Mouse (Mus musculus) layer of hippocampus, adult 2 months (tissue): ENCODE results near the gene Klk1b3. TPM values are rescaled to one million over a fixed set of nuclear protein-coding genes. Genes with fewer than 3 reads are reported as not detected.
"Not testable (repeated sequence)": the region's sequence is repeated elsewhere in the genome, so short reads cannot be mapped to it uniquely, and the experiment has no call there.

ENCODE experiments used
- DNase-seq, 2 experiments: peaks; one replicate each; pipeline ENCODE4 v3.0.0; 2022; ENCODE audit warnings: low spot score in 2 of 2
- H3K27ac ChIP-seq: fragments of 200-600 bp; 2 replicates; pipeline ENCODE4 v1.8.1; 2022
- H3K4me3 ChIP-seq: fragments of 200-600 bp; 2 replicates; pipeline ENCODE4 v1.8.1; 2022; ENCODE audit warnings: mild to moderate bottlenecking
- CTCF ChIP-seq: fragments of 200-600 bp; conservative IDR thresholded peaks from 2 replicates; pipeline ENCODE4 v1.8.1; 2022; ENCODE audit warnings: antibody characterized with exemption, mild to moderate bottlenecking, moderate library complexity
- total RNA-seq, 2 experiments: library from RNA; stranded (reverse); gene quantifications; 2 replicates each; pipeline ENCODE4 v1.2.3; 2021

The Klk1b3 gene
- total RNA-seq, 2 experiments from 2014 or later = not detected

DNA sequence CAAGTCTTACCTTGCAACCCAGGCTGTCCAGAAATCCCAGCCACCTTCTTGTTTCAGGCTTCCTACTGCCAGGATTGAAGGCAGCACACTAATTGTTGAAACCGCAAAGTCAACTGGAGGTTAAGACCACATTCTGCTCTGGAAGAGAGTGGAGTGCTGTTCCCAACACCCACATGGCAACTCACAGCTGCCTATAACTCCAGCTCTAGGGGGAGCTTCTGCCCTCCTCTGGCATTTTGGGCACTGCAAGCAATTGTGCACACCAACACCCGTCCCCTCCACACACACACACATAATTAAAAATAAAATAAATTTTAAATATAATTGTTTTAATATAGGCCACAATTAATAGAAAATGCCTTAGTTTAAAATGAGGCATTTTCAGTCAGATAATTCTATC lies 43.2 kb downstream of the Klk1b3 start:
- Histone ChIP-seq H3K27ac (no peak overlapping the region), H3K4me3 (no peak overlapping the region)
- DNase-seq = no peak
- peak; percentile 56 for TF ChIP-seq CTCF

DNA sequence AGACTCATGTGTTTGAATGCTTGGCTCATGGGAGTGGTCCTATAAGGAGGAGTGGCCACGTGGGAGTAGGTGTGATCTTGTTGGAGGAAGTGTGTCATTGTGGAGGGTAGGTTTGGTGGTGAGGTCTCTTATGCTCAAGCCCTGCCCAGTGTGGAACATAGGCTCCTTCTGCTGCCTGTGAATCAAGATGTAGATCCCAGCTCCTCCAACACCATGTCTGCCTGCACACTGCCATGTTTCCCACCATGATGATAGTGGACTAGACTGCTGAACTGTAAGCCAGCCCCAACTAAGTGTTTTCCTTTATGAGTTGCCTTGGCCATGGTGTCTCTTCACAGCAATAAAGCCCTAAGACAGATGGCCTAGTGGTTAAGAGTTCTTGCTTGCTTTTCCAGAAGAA lies 46.1 kb downstream of the Klk1b3 start:
- DNase-seq = no peak
- no peak overlapping the region for H3K27ac ChIP-seq
- no peak for TF ChIP-seq CTCF
- no peak overlapping the region for H3K4me3 ChIP-seq

DNA sequence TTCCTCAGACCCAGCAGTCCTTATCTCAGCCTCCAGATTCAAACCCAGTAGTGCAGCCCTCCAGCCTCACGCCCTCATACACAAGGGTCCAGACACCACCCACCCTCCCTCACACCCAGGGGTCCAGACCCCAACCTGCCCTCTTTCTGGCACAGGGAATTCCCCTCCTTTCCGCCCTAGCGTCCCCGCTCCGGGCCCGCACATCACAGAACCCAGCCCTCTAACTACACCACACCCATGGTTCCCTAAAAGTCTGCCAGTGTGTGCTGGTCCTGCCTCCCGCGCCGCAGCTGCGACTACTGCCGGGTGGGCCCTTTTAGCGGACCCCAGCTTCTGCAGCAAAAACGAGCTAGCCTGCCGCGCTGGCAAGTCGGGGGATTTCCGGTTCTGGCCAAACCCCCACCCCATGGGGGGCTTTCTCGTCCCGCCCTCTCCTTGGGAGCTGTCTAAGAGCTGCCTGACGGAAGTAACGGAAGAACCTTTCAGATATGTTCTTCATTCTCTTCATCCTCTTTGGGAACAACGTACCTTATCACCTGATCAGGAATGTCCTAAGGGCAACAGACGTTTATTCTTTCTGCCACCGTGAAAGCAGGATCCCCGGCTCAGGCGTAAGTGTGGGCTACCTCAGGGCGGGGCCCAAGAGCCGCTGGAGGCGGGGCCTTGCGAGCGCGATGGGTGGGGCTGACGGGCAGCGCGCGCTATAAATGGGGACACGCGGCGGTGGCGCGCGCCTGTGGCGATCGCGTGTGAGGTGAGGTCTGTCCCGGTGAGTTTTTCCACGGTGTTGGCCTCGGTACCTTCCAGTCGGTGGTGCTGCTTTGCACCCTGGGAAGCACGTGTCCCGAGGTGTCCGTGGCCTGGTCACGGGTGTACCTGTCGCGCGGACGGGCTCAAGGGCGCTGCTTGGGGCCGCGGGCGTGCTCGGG lies 48.3 kb downstream of the Klk1b3 start, which contains the start of the genes 1700028J19Rik and 2410002F23Rik:
Gene 1700028J19Rik, minus strand, starts transcription at position 641 of the 929 bp plus-strand sequence.
Gene 2410002F23Rik, plus strand, starts transcription at position 668 of the 929 bp plus-strand sequence.
- Histone ChIP-seq H3K4me3 (peak within 1 kb of the TSS; percentile 99), H3K27ac (peak within 1 kb of the TSS; percentile 100)
- DNase-seq = peak; percentile 89 to 91
- no peak for TF ChIP-seq CTCF

DNA sequence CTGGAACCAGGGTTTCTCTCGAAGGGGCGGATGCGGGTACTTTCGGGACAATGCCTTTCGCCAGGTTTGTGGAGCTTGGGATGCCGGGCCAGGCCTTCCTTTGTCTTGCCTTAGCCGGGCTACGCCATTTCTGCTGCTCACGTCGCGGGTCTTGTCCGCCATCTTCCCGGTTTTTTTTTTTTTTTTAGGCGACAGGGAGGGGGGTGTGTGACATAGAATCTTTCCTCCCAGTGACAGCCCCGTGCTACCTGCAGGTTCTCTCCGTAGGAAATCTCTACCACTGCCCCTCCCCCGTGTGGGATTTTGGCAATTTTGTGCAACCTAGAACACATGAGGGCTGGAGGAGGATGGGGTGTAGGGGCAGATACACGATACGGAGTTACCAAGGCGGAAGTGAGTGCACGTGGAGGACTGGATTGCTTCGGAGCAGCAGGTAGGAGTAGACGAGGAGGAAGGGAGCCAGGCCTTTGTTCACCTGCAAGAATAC lies 49.0 kb downstream of the Klk1b3 start:
- peak overlapping the region; percentile 99 for H3K4me3 ChIP-seq

DNA sequence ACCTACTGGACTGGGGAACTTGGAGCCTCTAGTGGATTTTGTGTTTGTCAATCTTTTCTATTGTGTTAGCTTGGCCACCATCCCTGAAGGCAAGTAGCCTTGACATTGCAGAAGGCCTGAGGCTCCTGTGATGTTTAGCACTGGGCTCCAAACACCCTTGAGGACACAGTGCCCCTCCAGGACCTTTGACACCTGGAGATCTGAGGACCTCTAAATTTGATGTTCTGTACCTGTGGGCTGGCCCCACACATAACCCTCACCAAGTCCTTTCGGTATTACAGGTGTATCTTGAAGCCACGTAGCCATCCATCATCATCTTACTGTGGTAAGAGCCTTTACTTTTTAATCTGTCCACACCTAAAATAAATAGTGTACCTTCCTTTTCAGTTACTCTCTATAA lies 50.0 kb downstream of the Klk1b3 start:
- DNase-seq = no peak
- H3K27ac ChIP-seq = no peak overlapping the region
- no peak for TF ChIP-seq CTCF
- H3K4me3 ChIP-seq = peak overlapping the region; percentile 99; the same call in 1 of the 2 replicates

More for the DNA sequence above, 49.0 kb downstream of the Klk1b3 start:
- DNase-seq = peak in 1 of 2 experiments; percentile 48
- peak overlapping the region; percentile 100 for H3K27ac ChIP-seq
- no peak for TF ChIP-seq CTCF

DNA sequence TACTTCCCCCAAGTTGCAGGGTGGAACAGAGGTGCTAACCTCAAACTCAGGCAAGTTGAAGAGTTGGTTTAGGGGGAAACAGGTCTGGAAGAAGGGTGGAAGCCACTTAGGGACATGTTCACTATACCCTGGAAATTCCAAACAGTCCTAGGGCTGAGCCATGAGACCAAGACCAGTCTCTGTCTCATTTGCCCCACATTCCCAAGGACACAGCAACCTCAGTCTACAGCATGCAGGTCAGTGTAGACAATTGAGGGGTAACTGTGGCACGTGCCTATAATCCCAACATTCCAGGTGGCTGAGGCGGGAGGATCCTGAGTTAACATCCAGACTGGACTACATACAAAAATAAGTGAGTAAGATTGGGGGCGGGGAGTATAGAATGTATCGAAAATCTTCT lies 51.3 kb downstream of the Klk1b3 start:
- Histone ChIP-seq H3K4me3 (no peak overlapping the region), H3K27ac (no peak overlapping the region)
- no peak for DNase-seq
- no peak for TF ChIP-seq CTCF

DNA sequence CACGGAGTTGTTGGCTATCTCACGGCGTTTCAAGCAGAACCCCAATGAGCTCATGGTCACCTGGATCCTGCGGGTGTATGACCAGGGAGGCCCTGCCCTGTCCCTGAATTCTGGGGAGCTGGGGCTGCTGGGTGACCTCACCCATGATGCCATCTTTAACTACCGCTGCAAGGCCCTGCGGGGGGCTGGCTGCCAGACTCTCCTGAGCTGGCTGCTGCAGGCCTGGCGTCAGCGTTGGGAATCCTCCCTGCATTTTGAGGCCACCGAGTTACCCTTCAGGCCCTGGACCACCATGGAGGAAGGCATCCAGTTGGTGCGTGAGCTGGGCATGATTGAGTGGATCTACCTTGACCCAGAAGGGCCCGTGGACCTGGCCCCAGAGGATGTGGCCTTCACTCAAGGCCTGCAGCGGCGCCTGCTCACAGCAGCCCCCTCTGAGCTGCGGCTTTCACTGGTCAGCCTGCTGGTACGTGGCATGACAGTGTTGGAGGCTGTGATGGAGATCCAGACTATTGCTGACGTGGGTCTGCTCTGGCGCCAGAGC lies 52.8 kb downstream of the Klk1b3 start:
- H3K4me3 ChIP-seq, DNase-seq, H3K27ac ChIP-seq: not testable (repeated sequence)

Other genes starting within 250 kb of the Klk1b3 start
- gene Klk1b8, start 247.5 kb upstream of the Klk1b3 start, total RNA-seq = not detected
- gene Klk1b1, start 231.4 kb upstream of the Klk1b3 start, total RNA-seq = not detected
- gene Klk1b9, start 222.1 kb upstream of the Klk1b3 start, total RNA-seq = not detected
- not detected for gene Klk1b11, start 202.3 kb upstream of the Klk1b3 start, total RNA-seq
- gene Klk1b26, start 186.0 kb upstream of the Klk1b3 start, total RNA-seq = not detected
- not detected for gene Klk1b27, start 145.9 kb upstream of the Klk1b3 start, total RNA-seq
- not detected for gene Klk1b21, start 95.9 kb upstream of the Klk1b3 start, total RNA-seq
- not detected for gene Klk1b22, start 85.5 kb upstream of the Klk1b3 start, total RNA-seq
- gene Klk1b16, start 61.4 kb upstream of the Klk1b3 start, total RNA-seq = not detected
- not detected for gene Klk1b24, start 10.0 kb upstream of the Klk1b3 start, total RNA-seq
- not detected for gene Klk1b4, start 9.2 kb downstream of the Klk1b3 start, total RNA-seq
- not detected for gene Klk1b5, start 17.8 kb downstream of the Klk1b3 start, total RNA-seq
- not detected for gene Klk1, start 27.2 kb downstream of the Klk1b3 start, total RNA-seq
- gene Gm36864, start 38.0 kb downstream of the Klk1b3 start, total RNA-seq = not detected
- gene 1700028J19Rik, start 48.5 kb downstream of the Klk1b3 start, total RNA-seq = under 1 TPM; 0.79 to 0.92 TPM
- gene 2410002F23Rik, start 48.5 kb downstream of the Klk1b3 start, total RNA-seq = 10 to 100 TPM; 87.8 to 90.3 TPM
- not detected for gene Acp4, start 59.2 kb downstream of the Klk1b3 start, total RNA-seq
- gene Gm15517, start 63.3 kb downstream of the Klk1b3 start, total RNA-seq = not detected
- gene Clec11a, start 108.7 kb downstream of the Klk1b3 start, total RNA-seq = 1 to 10 TPM; 3.0 to 3.5 TPM
- gene Shank1, start 112.1 kb downstream of the Klk1b3 start, total RNA-seq = 100 to 1,000 TPM; 647 to 698 TPM
- gene Syt3, start 185.9 kb downstream of the Klk1b3 start, total RNA-seq = 10 to 100 TPM; 89.4 to 95.9 TPM
- gene 1700008O03Rik, start 187.6 kb downstream of the Klk1b3 start, total RNA-seq = 1 to 10 TPM; 3.0 to 3.3 TPM
- 100 to 1,000 TPM; 318 to 334 TPM for gene Lrrc4b, start 230.8 kb downstream of the Klk1b3 start, total RNA-seq